In genomic region chr13:32449710-32450417, GRCm38 (mm10) we compare ENCODE assay signal across 8 mouse cellular contexts.
A peak's percentile ranks its signal among the peaks of the same experiment; 100 is the strongest.
DNase-seq lines count a peak whose midpoint lies in the region; ATAC-seq lines count a peak whose summit lies in the region.

No protein-coding gene starts in this region.

- H3K9me3 ChIP-seq in embryonic facial prominence, embryonic 12.5 days: no peaks in the 10 kb centered on the region

- no peak overlapping the region for H3K9ac ChIP-seq in embryonic facial prominence, embryonic 12.5 days

- H3K36me3 ChIP-seq in embryonic facial prominence, embryonic 12.5 days: no peaks in the 10 kb centered on the region

- peaks cover 7% of the 10 kb centered on the region for H3K4me1 ChIP-seq in embryonic facial prominence, embryonic 12.5 days

- no peak overlapping the region for H3K4me3 ChIP-seq in embryonic facial prominence, embryonic 12.5 days

- no peaks in the 10 kb centered on the region for H3K27me3 ChIP-seq in embryonic facial prominence, embryonic 12.5 days

- peak; percentile 82 for ATAC-seq in embryonic facial prominence, embryonic 12.5 days (ENCODE audit: insufficient number of reproducible peaks, insufficient read depth, low FRiP score, low TSS enrichment)
- ATAC-seq in megakaryocyte-erythroid progenitor cell, adult 5-6 weeks (replicated peaks; ENCODE audit: low FRiP score, low TSS enrichment, poor library complexity, severe bottlenecking): no peak
- no peak for ATAC-seq in activated CD4-positive, CD25-positive, alpha-beta regulatory T cell, adult 4 months

- 0 out of 2 replicates have a peak overlapping the region, but pooled peaks have one; percentile 46 for H3K27ac ChIP-seq in embryonic facial prominence, embryonic 12.5 days

- H3K4me2 ChIP-seq in embryonic facial prominence, embryonic 12.5 days (replicated peaks): no peak overlapping the region

- 46% methylated on average over 8 of the region's 8 CpGs for WGBS in embryonic facial prominence, embryonic 12.5 days

- DNase-seq in kidney, postnatal 14 days: peak; percentile 40
- DNase-seq in kidney, adult 8-10 months: no peak
- peak; percentile 79 to 81 for DNase-seq in heart, adult 9 months (ENCODE audit: low spot score in 2 of 2)
- peak; percentile 59 for DNase-seq in lung, postnatal 36 days
- no peak for DNase-seq in MN1 (ENCODE audit: low spot score)

Comparison
In these comparisons a context has a peak if more than half of its experiments do, and no peak if none do; other contexts are left out.
1. DNase-seq: peak in kidney, postnatal 14 days (single experiment), heart, adult 9 months (2 of 2) and lung, postnatal 36 days (single experiment); none in kidney, adult 8-10 months (0 of 2) and MN1 (single experiment).